Mouse (Mus musculus) intestine, postnatal 0 days (tissue): Measurements from ENCODE around the gene Smap1. TPM values are rescaled to one million over a fixed set of nuclear protein-coding genes. Genes with fewer than 3 reads are reported as not detected.
A peak's percentile ranks its signal among the peaks of the same experiment; 100 is the strongest.

ENCODE experiments used
- ATAC-seq: fragments of 200-750 bp; cut with Nextera tagmentation; 2 replicates; pipeline ENCODE4 v1.8.0; 2017; ENCODE audit warnings: mild to moderate bottlenecking, moderate TSS enrichment, moderate library complexity
- H3K27ac ChIP-seq: fragments of 300-500 bp; sonication (generic); 2 replicates; pipeline ENCODE4 v1.5.1; 2014; ENCODE audit warnings: mild to moderate bottlenecking, low read depth, low read length, moderate library complexity
- H3K27me3 ChIP-seq: fragments of 300-500 bp; sonication (generic); replicated peaks from 2 replicates; pipeline ENCODE4 v1.6.1; 2014; ENCODE audit warnings: low read length, mixed read lengths; ENCODE audit not compliant: control insufficient read depth, insufficient read depth
- H3K36me3 ChIP-seq: fragments of 300-500 bp; sonication (generic); 2 replicates; pipeline ENCODE4 v1.6.1; 2014; ENCODE audit warnings: mild to moderate bottlenecking, moderate library complexity; ENCODE audit not compliant: control insufficient read depth, insufficient read depth
- H3K4me1 ChIP-seq: fragments of 300-500 bp; sonication (generic); replicated peaks from 2 replicates; pipeline ENCODE4 v1.6.1; 2014; ENCODE audit warnings: antibody characterized with exemption, low read length, mixed read lengths; ENCODE audit not compliant: control insufficient read depth, insufficient read depth
- H3K4me2 ChIP-seq: fragments of 300-500 bp; sonication (generic); replicated peaks from 2 replicates; pipeline ENCODE4 v1.6.1; 2014; ENCODE audit warnings: low read depth, mild to moderate bottlenecking, moderate library complexity
- H3K4me3 ChIP-seq: fragments of 300-500 bp; sonication (generic); 2 replicates; pipeline ENCODE4 v1.5.1; 2014; ENCODE audit warnings: low read depth, low read length
- H3K9ac ChIP-seq: fragments of 300-500 bp; sonication (generic); 2 replicates; pipeline ENCODE4 v1.6.1; 2014; ENCODE audit warnings: mild to moderate bottlenecking, low read depth, low read length
- H3K9me3 ChIP-seq: fragments of 300-500 bp; sonication (generic); 2 replicates; pipeline ENCODE4 v1.6.1; 2016; ENCODE audit warnings: mixed run types; ENCODE audit not compliant: control insufficient read depth
- CTCF ChIP-seq: sonication (generic); IDR thresholded peaks from 2 replicates; pipeline ENCODE4 v1.5.1; 2016; ENCODE audit warnings: low read depth, mild to moderate bottlenecking, control low read depth, antibody characterized with exemption, moderate library complexity
- WGBS: fragments of 180-500 bp; shearing (Covaris S2); extraction: QIAGEN DNeasy Blood & Tissue Kit; methylation state at CpG from one replicate; pipeline ENCODE4 v1.1.7; 2014; 5-methylcytosine and 5-hydroxymethylcytosine counted together
- polyA plus RNA-seq: library from polyadenylated mRNA; unstranded; fragments of >200 nt; fragmentation: Nextera tagmentation; extraction: Ambion mirVana; gene quantifications from 2 replicates; pipeline ENCODE4 v1.2.1, GENCODE M21; 2015

Smap1 gene
- polyA plus RNA-seq, 1 experiment from 2014 or later, result 54.7 TPM

- H3K4me3 ChIP-seq, result no peak overlapping the region
- no peaks in the 10 kb centered on the region for H3K27me3 ChIP-seq
- no peak overlapping the region for H3K27ac ChIP-seq
- no peak overlapping the region for H3K9ac ChIP-seq
- H3K9me3 ChIP-seq, result no peaks in the 10 kb centered on the region
- 80% methylated on average over 6 of the region's 6 CpGs for WGBS
- no peak for TF ChIP-seq CTCF
- H3K4me1 ChIP-seq, result no peaks in the 10 kb centered on the region
- no peak for ATAC-seq
- H3K36me3 ChIP-seq, result no peaks in the 10 kb centered on the region
- no peak overlapping the region for H3K4me2 ChIP-seq
Observed at GRCm38 (mm10) chr1:23958101-23958500, 36.0 kb upstream of the Smap1 start.

DNA sequence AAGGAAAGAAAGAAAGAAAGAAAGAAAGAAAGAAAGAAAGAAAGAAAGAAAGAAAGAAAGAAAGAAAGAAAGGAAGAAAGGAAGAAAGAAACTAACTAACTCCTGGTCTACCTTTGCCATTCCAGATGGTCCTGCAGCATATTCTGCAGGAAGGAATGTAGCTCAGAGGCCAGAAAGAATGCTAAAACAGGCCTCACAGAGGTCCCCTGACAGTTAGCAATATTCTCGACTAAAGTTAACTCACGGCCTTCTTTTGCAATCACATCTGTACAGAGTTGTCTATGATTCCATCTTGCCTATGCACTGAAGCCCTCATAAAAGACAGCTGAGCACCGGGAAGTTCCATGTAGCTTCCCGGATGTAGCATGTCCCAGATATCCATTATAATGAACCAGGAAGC is 33.4 kb upstream of the Smap1 start:
- Histone ChIP-seq H3K27me3 (no peaks in the 10 kb centered on the region), H3K4me1 (no peaks in the 10 kb centered on the region), H3K9me3 (no peaks in the 10 kb centered on the region), H3K9ac (no peak overlapping the region), H3K4me3 (no peak overlapping the region), H3K4me2 (no peak overlapping the region), H3K27ac (no peak overlapping the region), H3K36me3 (no peaks in the 10 kb centered on the region)
- no peak for ATAC-seq
- WGBS, result 90% methylated on average over 4 of the region's 4 CpGs
- no peak for TF ChIP-seq CTCF

- no peak for ATAC-seq
- no peak overlapping the region for H3K4me3 ChIP-seq
- no peaks in the 10 kb centered on the region for H3K4me1 ChIP-seq
- H3K36me3 ChIP-seq, result no peaks in the 10 kb centered on the region
- H3K27me3 ChIP-seq, result no peaks in the 10 kb centered on the region
- no peak for TF ChIP-seq CTCF
- WGBS, result 82% methylated on average over 13 of the region's 13 CpGs
- no peak overlapping the region for H3K9ac ChIP-seq
- H3K27ac ChIP-seq, result no peak overlapping the region
- H3K4me2 ChIP-seq, result 0 out of 2 replicates have a peak overlapping the region, but pooled peaks have one; percentile 9
- no peaks in the 10 kb centered on the region for H3K9me3 ChIP-seq
Observed at GRCm38 (mm10) chr1:23953921-23954320, 31.8 kb upstream of the Smap1 start.

- no peak overlapping the region for H3K27ac ChIP-seq
- no peaks in the 10 kb centered on the region for H3K27me3 ChIP-seq
- H3K9me3 ChIP-seq, result no peaks in the 10 kb centered on the region
- ATAC-seq, result no peak
- H3K4me2 ChIP-seq, result no peak overlapping the region
- no peaks in the 10 kb centered on the region; the same call in 1 of the 2 replicates for H3K4me1 ChIP-seq
- no peak for TF ChIP-seq CTCF
- no peak overlapping the region for H3K9ac ChIP-seq
- WGBS, result 79% methylated on average over 15 of the region's 15 CpGs
- no peak overlapping the region for H3K4me3 ChIP-seq
- no peaks in the 10 kb centered on the region for H3K36me3 ChIP-seq
Observed at GRCm38 (mm10) chr1:23948778-23949699, 26.9 kb upstream of the Smap1 start.

DNA sequence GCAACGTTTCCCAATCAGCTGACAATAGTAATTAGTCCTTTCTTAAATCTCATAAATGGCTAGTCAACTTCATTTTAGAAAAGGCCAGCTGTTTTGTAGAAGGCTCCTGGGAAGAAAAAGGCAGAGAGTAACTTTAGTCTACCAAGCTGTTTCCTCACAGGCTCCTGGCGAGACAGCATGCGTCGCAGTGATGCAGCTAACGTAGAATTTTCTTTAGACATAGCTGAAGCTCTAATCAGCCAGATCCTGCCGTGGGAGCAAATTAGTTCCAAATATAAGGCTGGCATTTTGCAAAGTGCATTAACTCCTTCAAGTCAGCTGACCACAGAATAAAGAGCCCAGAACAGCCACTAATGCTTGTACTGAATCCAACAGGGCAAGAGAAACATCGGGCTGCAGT is 26.2 kb upstream of the Smap1 start:
- Histone ChIP-seq H3K4me2 (no peak overlapping the region), H3K4me1 (no peaks in the 10 kb centered on the region; the same call in 1 of the 2 replicates), H3K9me3 (no peaks in the 10 kb centered on the region), H3K36me3 (no peaks in the 10 kb centered on the region), H3K4me3 (no peak overlapping the region), H3K27ac (no peak overlapping the region), H3K9ac (no peak overlapping the region), H3K27me3 (no peaks in the 10 kb centered on the region)
- WGBS, result 76% methylated on average over 7 of the region's 7 CpGs
- no peak for TF ChIP-seq CTCF
- ATAC-seq, result no peak

DNA sequence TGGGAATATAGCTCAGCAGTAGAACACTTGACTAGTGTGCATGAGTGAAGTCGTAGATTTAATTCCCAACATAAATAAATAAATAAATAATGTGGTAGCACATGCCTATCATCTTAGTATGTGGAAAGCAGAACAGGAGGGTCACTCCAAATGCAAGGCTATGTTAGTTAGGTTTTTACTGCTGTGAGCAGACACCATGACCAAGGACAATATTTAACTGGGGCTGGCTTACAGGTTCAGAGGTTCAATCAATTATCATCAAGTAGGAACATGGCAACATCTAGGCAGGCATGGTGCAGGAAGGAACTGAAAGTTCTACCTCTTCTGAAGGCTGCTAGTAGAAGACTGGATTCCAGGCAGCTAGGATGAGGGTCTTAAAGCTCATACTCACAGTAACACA is 22.0 kb upstream of the Smap1 start:
- ATAC-seq, result no peak
- TF ChIP-seq CTCF, result no peak
- Histone ChIP-seq H3K4me1 (no peaks in the 10 kb centered on the region; the same call in 1 of the 2 replicates), H3K36me3 (no peaks in the 10 kb centered on the region), H3K4me2 (no peak overlapping the region), H3K4me3 (no peak overlapping the region), H3K9me3 (no peaks in the 10 kb centered on the region), H3K27ac (no peak overlapping the region), H3K27me3 (no peaks in the 10 kb centered on the region), H3K9ac (no peak overlapping the region)
- WGBS, result 79% methylated on average over 1 of the region's 1 CpGs
